Mouse (Mus musculus): Measurements from ENCODE around the gene Tgfbr3. TPM values are rescaled to one million over a fixed set of nuclear protein-coding genes. Genes with fewer than 3 reads are reported as not detected.

Gene Tgfbr3
- polyA plus RNA-seq, 1 experiment = not detected

DNA sequence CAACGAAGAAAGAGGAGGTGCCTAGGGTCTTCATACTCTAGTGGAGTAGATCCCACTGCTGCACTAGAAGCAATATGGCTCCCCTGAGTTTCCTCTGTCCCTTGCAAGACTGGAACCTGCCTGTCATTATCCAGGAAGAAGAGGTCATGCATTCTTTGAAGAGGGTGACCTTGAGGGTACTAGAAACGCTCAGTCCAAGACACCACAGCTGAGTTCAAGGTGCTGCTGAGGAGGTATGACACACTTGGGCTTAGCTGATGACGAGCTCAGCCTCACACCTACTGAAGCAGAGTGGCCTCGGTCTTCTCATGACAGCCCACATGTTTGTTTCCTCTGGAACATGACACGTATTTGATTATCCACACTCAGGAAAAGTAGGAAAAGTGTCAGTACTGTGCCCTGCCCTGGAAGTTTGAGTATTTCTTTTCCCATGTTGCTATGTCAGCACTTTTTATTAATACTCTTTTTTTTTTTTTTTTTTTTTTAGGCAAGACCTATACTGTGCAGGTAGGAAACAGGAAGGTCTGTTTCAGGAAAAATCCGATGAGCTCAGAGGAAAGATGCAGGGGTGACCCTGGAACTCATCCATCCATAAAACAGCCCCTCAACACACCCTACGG is 176.7 kb downstream of the Tgfbr3 start:
- no peak overlapping the region for H3K4me3 ChIP-seq (ENCODE audit: insufficient read depth, low read depth, low read length)
- H3K27ac ChIP-seq (ENCODE audit: insufficient read depth, low read depth, low read length) = no peak overlapping the region
- 91% methylated on average over 7 of the region's 7 CpGs for WGBS
- peaks cover 6% of the 10 kb centered on the region; the same call in 1 of the 2 replicates for H3K4me1 ChIP-seq (ENCODE audit: control insufficient read depth, insufficient read depth, low read length)
- TF ChIP-seq POLR2A (IDR thresholded peaks at IDR 0.05; ENCODE audit: insufficient read depth, low read depth, low read length) (no peak), CTCF (IDR thresholded peaks at IDR 0.05; ENCODE audit: insufficient read depth, low read depth, low read length) (no peak)

GRCm38 (mm10) chr5:107111802-107112201 is 177.6 kb downstream of the Tgfbr3 start:
- no peak for TF ChIP-seq POLR2A (IDR thresholded peaks at IDR 0.05; ENCODE audit: insufficient read depth, low read depth, low read length)
- TF ChIP-seq CTCF (IDR thresholded peaks at IDR 0.05; ENCODE audit: insufficient read depth, low read depth, low read length) = no peak
- H3K4me3 ChIP-seq (ENCODE audit: insufficient read depth, low read depth, low read length) = no peak overlapping the region
- peaks cover 6% of the 10 kb centered on the region; the same call in 1 of the 2 replicates for H3K4me1 ChIP-seq (ENCODE audit: control insufficient read depth, insufficient read depth, low read length)
- H3K27ac ChIP-seq (ENCODE audit: insufficient read depth, low read depth, low read length) = no peak overlapping the region
- 85% methylated on average over 3 of the region's 3 CpGs for WGBS

GRCm38 (mm10) chr5:107110880-107111520 is 178.4 kb downstream of the Tgfbr3 start:
- 66% methylated on average over 7 of the region's 7 CpGs for WGBS
- H3K4me1 ChIP-seq (ENCODE audit: control insufficient read depth, insufficient read depth, low read length) = peaks cover 6% of the 10 kb centered on the region; the same call in 1 of the 2 replicates
- no peak overlapping the region for H3K27ac ChIP-seq (ENCODE audit: insufficient read depth, low read depth, low read length)
- no peak for TF ChIP-seq POLR2A (IDR thresholded peaks at IDR 0.05; ENCODE audit: insufficient read depth, low read depth, low read length)
- no peak overlapping the region for H3K4me3 ChIP-seq (ENCODE audit: insufficient read depth, low read depth, low read length)

DNA sequence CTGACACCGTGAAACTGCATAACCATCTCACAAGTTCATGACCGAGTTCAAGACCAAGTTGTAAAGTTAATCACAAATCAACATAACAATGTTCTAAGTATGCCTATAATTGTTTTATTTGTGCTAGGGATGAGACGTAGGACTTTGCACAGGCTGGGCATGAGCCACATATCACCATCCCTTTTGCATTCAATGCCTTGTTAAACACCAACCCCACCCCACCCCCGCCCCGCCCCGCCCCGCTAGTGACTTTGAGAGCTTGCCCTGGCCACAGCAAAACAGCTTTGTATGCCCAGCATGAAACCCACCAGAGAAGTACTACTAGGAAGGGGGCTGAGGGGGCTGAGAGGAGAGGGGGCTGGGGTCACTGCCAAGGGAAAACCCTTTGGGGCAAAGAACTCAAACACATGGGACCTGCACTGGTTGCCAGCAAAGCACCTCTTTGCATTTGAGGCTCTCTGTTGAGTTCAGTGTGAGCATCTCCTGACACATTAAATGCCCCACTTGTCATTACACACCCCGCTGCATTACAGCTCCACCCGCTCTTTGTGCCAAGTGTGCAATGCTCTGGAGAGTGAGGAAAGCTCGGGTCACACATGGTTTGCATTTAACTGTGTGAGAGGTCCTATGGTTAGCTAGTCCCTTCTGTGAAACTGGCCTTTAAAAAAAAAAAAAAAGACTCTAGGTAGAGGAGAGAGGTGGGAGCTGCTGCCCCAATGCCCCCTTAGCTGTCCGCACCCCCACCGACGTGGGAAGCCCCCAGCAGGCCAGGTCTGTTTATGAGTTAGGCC is 179.1 kb downstream of the Tgfbr3 start:
- 74% methylated on average over 13 of the region's 13 CpGs for WGBS
- Histone ChIP-seq H3K4me3 (ENCODE audit: insufficient read depth, low read depth, low read length) (no peak overlapping the region), H3K4me1 (ENCODE audit: control insufficient read depth, insufficient read depth, low read length) (peaks cover 6% of the 10 kb centered on the region; the same call in 1 of the 2 replicates), H3K27ac (ENCODE audit: insufficient read depth, low read depth, low read length) (no peak overlapping the region)
- no peak for TF ChIP-seq POLR2A (IDR thresholded peaks at IDR 0.05; ENCODE audit: insufficient read depth, low read depth, low read length)
- TF ChIP-seq CTCF (IDR thresholded peaks at IDR 0.05; ENCODE audit: insufficient read depth, low read depth, low read length) = no peak

DNA sequence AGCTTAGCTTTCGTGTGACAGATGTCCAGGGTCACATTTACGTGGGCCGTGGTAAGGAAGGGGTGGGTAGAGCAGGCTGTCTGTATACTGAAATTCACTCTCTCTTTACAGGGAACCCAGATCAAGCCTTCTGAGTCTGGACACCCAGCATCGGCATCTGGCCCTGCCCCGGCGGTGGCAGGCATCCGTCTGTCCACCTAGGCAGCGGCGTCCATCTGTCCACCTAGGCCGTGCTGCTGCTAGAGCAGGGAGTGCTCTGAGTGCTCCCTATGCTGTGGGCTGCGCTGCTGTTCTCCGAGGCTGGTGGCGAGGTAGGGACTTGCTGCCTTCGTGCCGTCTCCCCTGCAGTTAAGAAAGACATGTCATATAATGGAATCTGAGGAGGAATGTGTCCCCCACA is 180.0 kb downstream of the Tgfbr3 start:
- WGBS = 91% methylated on average over 15 of the region's 15 CpGs
- TF ChIP-seq CTCF (IDR thresholded peaks at IDR 0.05; ENCODE audit: insufficient read depth, low read depth, low read length) (no peak), POLR2A (IDR thresholded peaks at IDR 0.05; ENCODE audit: insufficient read depth, low read depth, low read length) (no peak)
- Histone ChIP-seq H3K27ac (ENCODE audit: insufficient read depth, low read depth, low read length) (no peak overlapping the region), H3K4me3 (ENCODE audit: insufficient read depth, low read depth, low read length) (no peak overlapping the region), H3K4me1 (ENCODE audit: control insufficient read depth, insufficient read depth, low read length) (peaks cover 6% of the 10 kb centered on the region; the same call in 1 of the 2 replicates)

DNA sequence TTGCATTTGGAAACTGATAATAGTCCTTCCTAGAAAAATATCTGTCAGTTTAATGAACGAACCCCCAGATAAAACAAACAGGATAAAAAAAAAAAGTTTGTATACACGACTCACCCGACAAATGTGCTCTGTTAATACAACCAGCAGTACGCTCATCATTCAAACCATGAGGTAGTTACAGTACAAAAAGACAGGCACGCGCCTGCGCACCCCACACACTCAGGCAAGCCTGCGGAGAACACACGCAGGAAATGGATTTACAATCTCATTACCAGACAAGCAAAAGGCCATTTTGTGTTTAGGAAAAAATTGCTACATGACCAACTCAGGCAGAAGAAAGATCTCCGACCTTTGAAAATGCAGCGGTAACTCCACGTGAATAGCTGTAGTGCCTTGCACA is 182.6 kb downstream of the Tgfbr3 start:
- 80% methylated on average over 12 of the region's 12 CpGs for WGBS
- peaks cover 6% of the 10 kb centered on the region; the same call in 1 of the 2 replicates for H3K4me1 ChIP-seq (ENCODE audit: control insufficient read depth, insufficient read depth, low read length)
- no peak for TF ChIP-seq CTCF (IDR thresholded peaks at IDR 0.05; ENCODE audit: insufficient read depth, low read depth, low read length)
- no peak for TF ChIP-seq POLR2A (IDR thresholded peaks at IDR 0.05; ENCODE audit: insufficient read depth, low read depth, low read length)
- H3K27ac ChIP-seq (ENCODE audit: insufficient read depth, low read depth, low read length) = no peak overlapping the region
- no peak overlapping the region for H3K4me3 ChIP-seq (ENCODE audit: insufficient read depth, low read depth, low read length)

GRCm38 (mm10) chr5:107106139-107106538 is 183.3 kb downstream of the Tgfbr3 start:
- WGBS = 96% methylated on average over 2 of the region's 2 CpGs
- Histone ChIP-seq H3K4me1 (ENCODE audit: control insufficient read depth, insufficient read depth, low read length) (peaks cover 6% of the 10 kb centered on the region; the same call in 1 of the 2 replicates), H3K27ac (ENCODE audit: insufficient read depth, low read depth, low read length) (no peak overlapping the region), H3K4me3 (ENCODE audit: insufficient read depth, low read depth, low read length) (no peak overlapping the region)
- TF ChIP-seq CTCF (IDR thresholded peaks at IDR 0.05; ENCODE audit: insufficient read depth, low read depth, low read length) = no peak
- TF ChIP-seq POLR2A (IDR thresholded peaks at IDR 0.05; ENCODE audit: insufficient read depth, low read depth, low read length) = no peak

- no peak for TF ChIP-seq CTCF (IDR thresholded peaks at IDR 0.05; ENCODE audit: insufficient read depth, low read depth, low read length)
- TF ChIP-seq POLR2A (IDR thresholded peaks at IDR 0.05; ENCODE audit: insufficient read depth, low read depth, low read length) = no peak
- Histone ChIP-seq H3K27ac (ENCODE audit: insufficient read depth, low read depth, low read length) (no peak overlapping the region), H3K4me1 (ENCODE audit: control insufficient read depth, insufficient read depth, low read length) (no peaks in the 10 kb centered on the region), H3K4me3 (ENCODE audit: insufficient read depth, low read depth, low read length) (no peak overlapping the region)
- 98% methylated on average over 2 of the region's 2 CpGs for WGBS
Measured at GRCm38 (mm10) chr5:107103591-107103990, 185.8 kb downstream of the Tgfbr3 start.

DNA sequence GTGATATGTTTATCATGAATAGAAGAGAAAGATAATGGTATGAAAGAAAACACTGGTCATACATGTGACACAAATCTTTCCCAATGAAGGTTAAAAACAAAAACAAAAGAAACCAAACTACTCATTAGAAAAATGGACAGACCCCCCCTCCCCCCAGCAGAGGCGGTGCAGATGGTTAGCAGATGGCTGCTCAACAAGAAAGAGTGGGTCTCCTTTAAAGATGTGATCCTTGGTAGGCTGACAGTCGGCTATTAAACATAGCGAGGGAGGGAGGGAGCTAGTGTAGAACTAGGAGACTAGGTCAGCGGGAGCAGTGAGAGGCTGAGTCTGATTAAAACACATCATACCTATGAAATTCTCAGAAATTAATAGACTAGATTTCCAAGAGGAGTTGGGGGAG is 186.5 kb downstream of the Tgfbr3 start:
- no peak overlapping the region for H3K27ac ChIP-seq (ENCODE audit: insufficient read depth, low read depth, low read length)
- H3K4me3 ChIP-seq (ENCODE audit: insufficient read depth, low read depth, low read length) = no peak overlapping the region
- no peaks in the 10 kb centered on the region for H3K4me1 ChIP-seq (ENCODE audit: control insufficient read depth, insufficient read depth, low read length)
- TF ChIP-seq CTCF (IDR thresholded peaks at IDR 0.05; ENCODE audit: insufficient read depth, low read depth, low read length) = no peak
- no peak for TF ChIP-seq POLR2A (IDR thresholded peaks at IDR 0.05; ENCODE audit: insufficient read depth, low read depth, low read length)
- WGBS = 60% methylated on average over 4 of the region's 4 CpGs

Data from olfactory bulb, adult 2 months (tissue).